Mouse (Mus musculus) olfactory bulb, adult 2 months (tissue): ENCODE measurements around the gene Fbxw8.

ENCODE experiments used
- CTCF ChIP-seq: fragments of 200-500 bp; IDR thresholded peaks from 2 replicates; pipeline ENCODE4 v1.5.1; 2012; ENCODE audit warnings: low read depth, mild to moderate bottlenecking, low read length, moderate library complexity; ENCODE audit not compliant: insufficient read depth
- POLR2A ChIP-seq: fragments of 200-500 bp; IDR thresholded peaks from 2 replicates; pipeline ENCODE4 v1.6.1; 2012; ENCODE audit warnings: mild to moderate bottlenecking, low read depth, low read length, moderate library complexity; ENCODE audit not compliant: insufficient read depth

DNA sequence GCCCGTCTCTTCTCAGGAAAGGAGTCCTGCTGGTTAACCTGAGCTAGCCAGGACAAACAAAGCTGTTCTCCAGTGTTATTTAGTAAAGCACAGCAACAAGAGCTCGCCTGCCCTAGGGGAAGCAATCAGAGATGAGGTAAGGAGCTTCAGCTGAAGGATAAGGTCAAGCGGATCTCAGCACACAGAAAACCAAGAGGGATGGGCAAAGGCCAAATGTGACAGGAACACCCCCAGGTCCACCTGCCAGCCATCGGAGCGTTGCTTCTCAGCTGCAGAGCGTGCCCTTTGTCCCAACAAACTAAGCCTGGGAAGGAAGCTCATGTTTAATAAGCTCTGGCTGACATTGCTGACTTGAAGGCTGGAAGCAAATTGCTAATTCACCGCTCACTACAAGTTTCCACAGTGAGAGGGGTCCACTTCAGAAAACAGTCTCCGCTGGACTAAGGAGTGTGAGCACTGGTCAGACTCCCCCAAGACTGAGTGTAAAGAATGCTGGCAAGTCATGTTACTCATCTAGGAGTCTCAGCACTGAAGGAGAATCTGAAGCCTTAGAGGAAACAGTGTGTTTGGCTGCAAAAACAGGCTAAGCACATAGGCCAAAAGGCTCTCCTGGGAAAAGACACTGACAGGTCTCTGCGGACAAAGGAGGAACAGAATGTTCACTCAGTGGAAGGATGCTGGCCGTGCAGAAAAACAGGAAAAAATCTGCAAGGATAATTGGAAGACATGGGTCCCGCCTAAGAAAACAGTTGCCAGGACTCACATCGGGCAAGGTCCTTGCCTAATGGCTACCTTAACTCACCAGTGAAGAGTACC, 11.8 kb downstream of the Fbxw8 start:
- TF ChIP-seq POLR2A (no peak), CTCF (no peak)
